9 mouse cellular contexts compared by ENCODE assay signal in genomic region chr2:158256894-158257293, GRCm38 (mm10). TPM values are rescaled to one million over a fixed set of nuclear protein-coding genes. Genes with fewer than 3 reads are reported as not detected.
DNase-seq lines count a peak whose midpoint lies in the region.
"Had no signal": no experiment of that assay in that cellular context is flagged by ENCODE, and none has a peak within 500 bp of the region (broad histone marks: within the 10 kb centered on the region; RNA-seq: fewer than 3 reads in every experiment).

No protein-coding gene starts in this region.

- intact Hi-C loops in heart, postnatal 36 days (cut with DNase I) = loop anchor here (2.0 kb wide), 1 partner anchor 32 kb away; no protein-coding TSS in a partner anchor

- peak; percentile 74 to 77 for DNase-seq in kidney, postnatal 4 days
- DNase-seq in kidney, postnatal 14 days = no peak
- DNase-seq in adrenal gland, postnatal 14 days = peak; percentile 65
- DNase-seq in embryo, embryonic 10 days (ENCODE audit: low spot score) = peak; percentile 55
- peak; percentile 37 to 53 for DNase-seq in heart, postnatal 36 days
- DNase-seq in spleen, postnatal 14 days (ENCODE audit: low spot score in 2 of 2) = no peak
- DNase-seq in cerebellum, postnatal 36 days = no peak

RNA-seq across cellular contexts. Expression of gene Bpi, which starts 1.0 kb away (rescaled TPM):
- not detected in 2 replicates for total RNA-seq in adrenal gland, postnatal 14 days (2021)
- not detected for total RNA-seq in heart, postnatal 36 days (2021)
- total RNA-seq: common myeloid progenitor, adult 5-6 weeks; left cerebral cortex, postnatal 36 days had no signal

RNA-seq across cellular contexts. Expression of gene D630003M21Rik, which starts 27.9 kb away (rescaled TPM):
- total RNA-seq in adrenal gland, postnatal 14 days (2021) = 2.0 and 2.4 TPM in 2 replicates
- 1 to 10 TPM; 5.6 to 6.2 TPM for total RNA-seq in heart, postnatal 36 days (2021)
- total RNA-seq: common myeloid progenitor, adult 5-6 weeks had no signal

RNA-seq across cellular contexts. Expression of gene Lbp, which starts 49.4 kb away (rescaled TPM):
- 19.6 and 34.2 TPM in 2 replicates for total RNA-seq in adrenal gland, postnatal 14 days (2021)
- total RNA-seq in heart, postnatal 36 days (2021) = 1 to 10 TPM; 6.8 to 7.2 TPM

Comparison
In these comparisons a context has a peak if more than half of its experiments do, and no peak if none do; other contexts are left out.
1. DNase-seq: peak in kidney, postnatal 4 days (2 of 2), adrenal gland, postnatal 14 days (single experiment), embryo, embryonic 10 days (single experiment) and heart, postnatal 36 days (2 of 2); none in kidney, postnatal 14 days (single experiment), spleen, postnatal 14 days (0 of 2) and cerebellum, postnatal 36 days (0 of 2).